Mouse (Mus musculus) myocyte (in vitro differentiated cells): ENCODE measurements around the gene Ces2a. TPM values are rescaled to one million over a fixed set of nuclear protein-coding genes. Genes with fewer than 3 reads are reported as not detected.

Experiments used
- H3K27me3 ChIP-seq: one replicate; pipeline ENCODE4 v1.6.1; 2011; ENCODE audit not compliant: control insufficient read depth, insufficient read depth, insufficient read length
- H3K36me3 ChIP-seq: one replicate; pipeline ENCODE4 v1.6.1; 2011; ENCODE audit not compliant: control insufficient read depth, insufficient read depth
- H3K4me2 ChIP-seq: one replicate; pipeline ENCODE4 v1.6.1; 2011; ENCODE audit warnings: low read depth, control low read depth
- H3K4me3 ChIP-seq: one replicate; pipeline ENCODE4 v1.5.1; 2011; ENCODE audit warnings: mild to moderate bottlenecking, control low read depth, moderate library complexity
- H3K79me2 ChIP-seq: one replicate; pipeline ENCODE4 v1.6.1; 2011; ENCODE audit not compliant: control insufficient read depth, insufficient read depth
- H3ac ChIP-seq: one replicate; pipeline ENCODE4 v1.6.1; 2011; ENCODE audit not compliant: control insufficient read depth, insufficient read length
- CEBPB ChIP-seq: IDR thresholded peaks from 2 replicates; pipeline ENCODE4 v1.6.1; 2011; ENCODE audit warnings: mild to moderate bottlenecking, moderate library complexity; ENCODE audit not compliant: poor library complexity, insufficient read depth, severe bottlenecking
- E2F4 ChIP-seq: IDR thresholded peaks from one replicate; pipeline ENCODE4 v1.6.1; 2011; ENCODE audit warnings: mild to moderate bottlenecking, control low read depth, moderate library complexity; ENCODE audit not compliant: insufficient read depth
- MAX ChIP-seq: IDR thresholded peaks from one replicate; pipeline ENCODE4 v1.6.1; 2011; ENCODE audit warnings: low read depth, mild to moderate bottlenecking, control low read depth
- MYOD1 ChIP-seq, 3 experiments: IDR thresholded peaks; one replicate each; pipeline ENCODE4 v1.6.1; 2011; ENCODE audit warnings: control low read depth in 2 of 3, low read depth in 2 of 3, mild to moderate bottlenecking in 2 of 3, moderate library complexity in 1 of 3; ENCODE audit not compliant: insufficient read length in 2 of 3, control insufficient read depth in 1 of 3
- MYOG ChIP-seq, 3 experiments: IDR thresholded peaks; one replicate each; pipeline ENCODE4 v1.6.1; 2011; ENCODE audit warnings: control low read depth in 2 of 3, low read depth in 2 of 3, mild to moderate bottlenecking in 2 of 3; ENCODE audit not compliant: insufficient read length in 2 of 3, control insufficient read depth in 1 of 3, insufficient read depth in 1 of 3
- POLR2A ChIP-seq: IDR thresholded peaks from one replicate; pipeline ENCODE4 v1.6.1; 2011; ENCODE audit warnings: low read depth, mild to moderate bottlenecking, control low read depth, moderate library complexity; ENCODE audit not compliant: insufficient read length
- POLR2AphosphoS2 ChIP-seq: IDR thresholded peaks from one replicate; pipeline ENCODE4 v1.6.1; 2011; ENCODE audit warnings: low read depth, control low read depth; ENCODE audit not compliant: insufficient read length
- REST ChIP-seq: IDR thresholded peaks from one replicate; pipeline ENCODE4 v1.6.1; 2011; ENCODE audit warnings: mild to moderate bottlenecking, control low read depth, moderate library complexity; ENCODE audit not compliant: insufficient read depth, insufficient read length
- SRF ChIP-seq: IDR thresholded peaks from one replicate; pipeline ENCODE4 v1.6.1; 2011; ENCODE audit warnings: low read depth; ENCODE audit not compliant: control insufficient read depth, insufficient read length
- TCF12 ChIP-seq: IDR thresholded peaks from one replicate; pipeline ENCODE4 v1.6.1; 2011; ENCODE audit warnings: mild to moderate bottlenecking, control low read depth; ENCODE audit not compliant: poor library complexity, insufficient read depth, severe bottlenecking
- TCF3 ChIP-seq: IDR thresholded peaks from one replicate; pipeline ENCODE4 v1.6.1; 2011; ENCODE audit warnings: low read depth, control low read depth; ENCODE audit not compliant: insufficient read length
- USF1 ChIP-seq: IDR thresholded peaks from one replicate; pipeline ENCODE4 v1.6.1; 2011; ENCODE audit warnings: low read depth, mild to moderate bottlenecking, control low read depth, moderate library complexity
- polyA plus RNA-seq: library from polyadenylated mRNA; unstranded; fragments of >200 nt; fragmentation: generic; extraction: Trizol; gene quantifications from one replicate; pipeline ENCODE4 v1.2.1, GENCODE M21; 2012; ENCODE audit warnings: missing spikeins

Gene Ces2a
- polyA plus RNA-seq, 1 experiment = not detected

DNA sequence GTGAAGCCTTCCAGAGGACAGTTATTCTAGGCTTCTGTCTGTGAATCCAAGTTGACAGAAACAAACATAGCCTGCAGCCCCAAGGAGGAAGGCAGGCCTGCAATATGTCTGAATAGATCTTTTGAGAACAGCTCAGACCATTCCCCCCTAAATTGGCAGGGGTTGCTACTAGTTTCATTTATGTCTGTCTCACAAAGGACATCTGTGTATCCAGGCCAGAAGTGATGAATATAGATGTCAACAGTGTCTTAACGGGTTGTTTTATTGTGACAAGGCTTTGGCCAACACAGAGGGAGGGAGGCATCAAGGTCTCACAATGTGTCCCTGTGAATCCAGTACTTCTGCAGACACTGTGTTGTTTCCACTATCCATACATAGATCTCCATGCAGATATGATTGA lies 23.8 kb downstream of the Ces2a start:
- Histone ChIP-seq H3K4me3 (no peak overlapping the region), H3K36me3 (no peaks in the 10 kb centered on the region), H3K79me2 (no peaks in the 10 kb centered on the region), H3K4me2 (no peak overlapping the region), H3ac (no peak overlapping the region), H3K27me3 (no peaks in the 10 kb centered on the region)
- TF ChIP-seq TCF3 (no peak), TCF12 (no peak), USF1 (no peak), POLR2A (no peak), SRF (no peak), MYOD1 (IDR thresholded peaks at IDR 0.05; ENCODE audit: control insufficient read depth in 1 of 3, insufficient read length in 2 of 3, low read depth in 2 of 3) (no peak), CEBPB (no peak), REST (no peak), MYOG (IDR thresholded peaks at IDR 0.05; ENCODE audit: control insufficient read depth in 1 of 3, insufficient read depth in 1 of 3, insufficient read length in 2 of 3, low read depth in 2 of 3) (no peak), MAX (no peak), POLR2AphosphoS2 (no peak), E2F4 (no peak)

DNA sequence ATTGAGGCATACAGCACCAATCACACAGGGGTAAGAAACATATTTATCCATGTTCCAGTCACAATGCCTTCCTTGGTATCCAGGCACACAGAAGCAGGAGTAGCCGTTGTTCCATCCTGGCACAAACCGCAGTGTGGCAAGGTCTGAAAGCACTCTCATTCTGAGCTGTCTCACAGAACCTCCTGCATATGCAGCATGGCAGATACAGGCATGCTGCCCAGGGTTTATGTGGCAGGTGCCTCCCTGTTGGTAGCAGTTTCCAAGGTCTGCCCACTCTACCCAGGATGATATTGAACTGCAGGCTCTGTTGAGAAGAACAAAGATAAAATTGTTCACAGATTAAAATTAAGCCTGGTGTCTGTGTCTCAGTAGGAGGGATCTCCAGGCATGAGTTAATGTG lies 24.4 kb downstream of the Ces2a start:
- H3ac ChIP-seq = no peak overlapping the region
- no peaks in the 10 kb centered on the region for H3K27me3 ChIP-seq
- H3K4me3 ChIP-seq = no peak overlapping the region
- TF ChIP-seq E2F4 = no peak
- H3K79me2 ChIP-seq = no peaks in the 10 kb centered on the region
- no peaks in the 10 kb centered on the region for H3K36me3 ChIP-seq
- H3K4me2 ChIP-seq = no peak overlapping the region

DNA sequence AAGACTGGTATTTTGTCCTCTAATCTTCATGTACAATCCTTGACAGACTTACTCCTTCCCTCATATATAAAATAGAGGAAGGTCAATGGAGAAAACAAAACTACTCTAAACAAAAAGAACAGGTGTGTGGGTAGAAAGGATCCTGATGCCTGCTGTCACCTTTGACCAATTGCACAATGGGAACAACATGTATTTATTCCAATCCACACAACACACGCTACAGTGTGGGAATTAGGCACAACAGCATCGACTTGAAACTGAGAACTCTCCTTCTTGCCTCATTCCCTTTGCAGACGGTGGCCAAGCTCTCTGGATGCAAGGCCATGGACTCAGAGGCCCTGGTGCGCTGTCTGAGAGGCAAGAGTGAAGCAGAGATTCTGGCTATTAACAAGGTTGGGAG lies 27.3 kb downstream of the Ces2a start:
- Histone ChIP-seq H3K27me3 (no peaks in the 10 kb centered on the region), H3K79me2 (no peaks in the 10 kb centered on the region), H3K36me3 (no peaks in the 10 kb centered on the region), H3K4me3 (no peak overlapping the region), H3K4me2 (no peak overlapping the region), H3ac (no peak overlapping the region)
- TF ChIP-seq POLR2A = no peak
- no peak for TF ChIP-seq MYOD1 (IDR thresholded peaks at IDR 0.05; ENCODE audit: control insufficient read depth in 1 of 3, insufficient read length in 2 of 3, low read depth in 2 of 3)
- TF ChIP-seq E2F4 = no peak
- no peak for TF ChIP-seq POLR2AphosphoS2
- no peak for TF ChIP-seq CEBPB
- TF ChIP-seq SRF = no peak
- no peak for TF ChIP-seq USF1
- no peak for TF ChIP-seq MYOG (IDR thresholded peaks at IDR 0.05; ENCODE audit: control insufficient read depth in 1 of 3, insufficient read depth in 1 of 3, insufficient read length in 2 of 3, low read depth in 2 of 3)
- TF ChIP-seq REST = no peak

DNA sequence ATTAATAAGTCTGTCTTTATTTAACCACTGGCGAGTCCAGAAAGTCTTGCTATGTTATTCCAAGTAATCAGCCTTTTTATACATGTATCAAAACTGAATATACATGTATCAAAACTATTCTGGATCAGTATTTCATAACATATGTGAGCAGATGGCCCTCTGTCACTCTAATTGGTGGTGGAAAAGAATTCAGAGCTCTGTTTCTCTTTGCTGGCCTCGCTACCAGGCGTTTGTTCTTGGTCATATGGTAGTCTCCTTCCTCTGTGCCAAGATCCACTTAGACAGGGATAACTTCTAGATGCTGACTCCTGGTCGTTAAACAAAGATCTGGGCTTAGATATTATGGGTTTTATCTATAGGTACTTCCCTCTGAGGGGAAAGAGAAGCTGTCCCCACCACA lies 32.7 kb downstream of the Ces2a start:
- Histone ChIP-seq H3K79me2 (no peaks in the 10 kb centered on the region), H3ac (no peak overlapping the region), H3K4me2 (no peak overlapping the region), H3K27me3 (peaks cover 3% of the 10 kb centered on the region), H3K36me3 (no peaks in the 10 kb centered on the region), H3K4me3 (no peak overlapping the region)
- TF ChIP-seq REST = no peak
- no peak for TF ChIP-seq SRF
- TF ChIP-seq POLR2AphosphoS2 = no peak
- no peak for TF ChIP-seq MAX
- no peak for TF ChIP-seq CEBPB

DNA sequence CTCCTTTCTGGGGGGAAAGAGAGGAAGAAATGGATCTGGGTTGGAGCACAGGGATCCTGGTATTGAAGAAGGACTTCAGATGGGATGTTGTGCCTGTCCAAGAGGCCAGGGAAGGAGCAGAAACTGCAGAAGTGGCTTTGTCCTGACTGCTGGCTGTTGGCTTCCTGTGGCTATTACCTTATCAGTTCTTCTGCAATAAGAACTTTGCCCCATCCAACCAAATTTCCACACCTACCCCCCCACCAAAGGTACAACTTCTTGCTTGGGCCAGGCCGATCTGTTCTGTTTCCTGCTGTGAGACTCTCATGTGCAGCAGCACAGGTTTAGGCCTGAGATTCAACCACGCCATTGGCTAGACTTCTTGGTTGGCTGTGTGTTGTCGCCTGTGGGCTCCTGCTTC lies 36.6 kb downstream of the Ces2a start:
- TF ChIP-seq MAX = no peak
- no peak for TF ChIP-seq CEBPB
- TF ChIP-seq USF1 = no peak
- TF ChIP-seq POLR2A = no peak
- TF ChIP-seq TCF12 = no peak
- no peak for TF ChIP-seq SRF
- TF ChIP-seq E2F4 = no peak
- TF ChIP-seq MYOD1 (IDR thresholded peaks at IDR 0.05; ENCODE audit: control insufficient read depth in 1 of 3, insufficient read length in 2 of 3, low read depth in 2 of 3) = no peak
- TF ChIP-seq REST = no peak
- TF ChIP-seq MYOG (IDR thresholded peaks at IDR 0.05; ENCODE audit: control insufficient read depth in 1 of 3, insufficient read depth in 1 of 3, insufficient read length in 2 of 3, low read depth in 2 of 3) = no peak
- no peak for TF ChIP-seq TCF3
- TF ChIP-seq POLR2AphosphoS2 = no peak
- no peak overlapping the region for H3ac ChIP-seq
- H3K36me3 ChIP-seq = no peaks in the 10 kb centered on the region
- H3K4me2 ChIP-seq = no peak overlapping the region
- H3K79me2 ChIP-seq = no peaks in the 10 kb centered on the region
- H3K27me3 ChIP-seq = peaks cover 3% of the 10 kb centered on the region
- no peak overlapping the region for H3K4me3 ChIP-seq
